Mouse (Mus musculus): ENCODE data around the gene Cdsn.

The Cdsn gene

GRCm38 (mm10) chr17:35534343-35534742 is 17.6 kb upstream of the Cdsn start:
- DNase-seq (ENCODE audit: low spot score), result peak; percentile 70

GRCm38 (mm10) chr17:35537421-35537820 is 14.5 kb upstream of the Cdsn start:
- no peak for DNase-seq (ENCODE audit: low spot score)

GRCm38 (mm10) chr17:35538476-35538875 is 13.5 kb upstream of the Cdsn start:
- no peak for DNase-seq (ENCODE audit: low spot score)

GRCm38 (mm10) chr17:35539540-35539939 is 12.4 kb upstream of the Cdsn start:
- no peak for DNase-seq (ENCODE audit: low spot score)

- DNase-seq (ENCODE audit: low spot score), result no peak
These were observed 9.0 kb upstream of the Cdsn start for GRCm38 (mm10) chr17:35542761-35543411.

GRCm38 (mm10) chr17:35543412-35543861 is 8.5 kb upstream of the Cdsn start:
- DNase-seq (ENCODE audit: low spot score), result no peak

GRCm38 (mm10) chr17:35544001-35544400 is 7.9 kb upstream of the Cdsn start:
- no peak for DNase-seq (ENCODE audit: low spot score)

GRCm38 (mm10) chr17:35544680-35545079 is 7.2 kb upstream of the Cdsn start:
- peak; percentile 54 for DNase-seq (ENCODE audit: low spot score)

- no peak for DNase-seq (ENCODE audit: low spot score)
These were observed 4.5 kb upstream of the Cdsn start for GRCm38 (mm10) chr17:35547465-35547864.

- DNase-seq (ENCODE audit: low spot score), result no peak
These were observed 3.3 kb upstream of the Cdsn start for GRCm38 (mm10) chr17:35548636-35549035.

- peak; percentile 90 for DNase-seq (ENCODE audit: low spot score)
These were observed 2.3 kb upstream of the Cdsn start for GRCm38 (mm10) chr17:35549437-35550142.

GRCm38 (mm10) chr17:35550143-35550494 is 1.8 kb upstream of the Cdsn start:
- DNase-seq (ENCODE audit: low spot score), result no peak

GRCm38 (mm10) chr17:35550871-35551270 is 1.1 kb upstream of the Cdsn start:
- peak; percentile 32 for DNase-seq (ENCODE audit: low spot score)

GRCm38 (mm10) chr17:35554321-35554720 is 2.4 kb downstream of the Cdsn start:
- no peak for DNase-seq (ENCODE audit: low spot score)

- no peak for DNase-seq (ENCODE audit: low spot score)
These were observed 3.0 kb downstream of the Cdsn start for GRCm38 (mm10) chr17:35554761-35555397.

- no peak for DNase-seq (ENCODE audit: low spot score)
These were observed 4.3 kb downstream of the Cdsn start for GRCm38 (mm10) chr17:35556186-35556765.

- DNase-seq (ENCODE audit: low spot score), result peak; percentile 38
These were observed 4.9 kb downstream of the Cdsn start for GRCm38 (mm10) chr17:35556812-35557211.

- DNase-seq (ENCODE audit: low spot score), result peak; percentile 7
These were observed 5.4 kb downstream of the Cdsn start for GRCm38 (mm10) chr17:35557351-35557750.

GRCm38 (mm10) chr17:35558216-35558615 is 6.3 kb downstream of the Cdsn start:
- peak; percentile 1 for DNase-seq (ENCODE audit: low spot score)

GRCm38 (mm10) chr17:35567150-35567549 is 15.2 kb downstream of the Cdsn start, which contains the start of gene 2300002M23Rik:
Gene 2300002M23Rik (plus strand): TSS chr17:35567450.
- no peak for DNase-seq (ENCODE audit: low spot score)

GRCm38 (mm10) chr17:35567767-35568166 is 15.8 kb downstream of the Cdsn start:
- no peak for DNase-seq (ENCODE audit: low spot score)

GRCm38 (mm10) chr17:35569091-35569944 is 17.4 kb downstream of the Cdsn start:
- peak; percentile 2 for DNase-seq (ENCODE audit: low spot score)
